ENCODE assay signal across 9 mouse cellular contexts in genomic region chr1:64717504-64717903, GRCm38 (mm10). TPM values are rescaled to one million over a fixed set of nuclear protein-coding genes. Genes with fewer than 3 reads are reported as not detected.
DNase-seq lines count a peak whose midpoint lies in the region; ATAC-seq lines count a peak whose summit lies in the region.
"Had no signal": no experiment of that assay in that cellular context is flagged by ENCODE, and none has a peak within 500 bp of the region (broad histone marks: within the 10 kb centered on the region; RNA-seq: fewer than 3 reads in every experiment).

No protein-coding gene starts in this region.

- no peaks in the 10 kb centered on the region for H3K9me3 ChIP-seq in limb, embryonic 13.5 days
- H3K9me3 ChIP-seq in limb, embryonic 10.5 days (replicated peaks) = no peaks in the 10 kb centered on the region
- no peaks in the 10 kb centered on the region for H3K9me3 ChIP-seq in embryonic facial prominence, embryonic 14.5 days (ENCODE audit: control insufficient read depth, low read length)
- H3K9me3 ChIP-seq in hindbrain, embryonic 13.5 days = no peaks in the 10 kb centered on the region
- H3K9me3 ChIP-seq in midbrain, embryonic 15.5 days = no peaks in the 10 kb centered on the region
- H3K9me3 ChIP-seq: limb, embryonic 15.5 days had no signal

- no peaks in the 10 kb centered on the region for H3K27me3 ChIP-seq in limb, embryonic 13.5 days
- no peaks in the 10 kb centered on the region for H3K27me3 ChIP-seq in limb, embryonic 10.5 days (ENCODE audit: low read depth, poor library complexity, severe bottlenecking)
- H3K27me3 ChIP-seq in embryonic facial prominence, embryonic 14.5 days (replicated peaks; ENCODE audit: control insufficient read depth, insufficient read depth, low read length) = no peaks in the 10 kb centered on the region
- H3K27me3 ChIP-seq in hindbrain, embryonic 13.5 days = no peaks in the 10 kb centered on the region
- H3K27me3 ChIP-seq in midbrain, embryonic 15.5 days (replicated peaks) = no peaks in the 10 kb centered on the region
- H3K27me3 ChIP-seq: limb, embryonic 15.5 days had no signal

- no peak overlapping the region for H3K27ac ChIP-seq in limb, embryonic 13.5 days
- H3K27ac ChIP-seq in limb, embryonic 10.5 days = no peak overlapping the region
- no peak overlapping the region for H3K27ac ChIP-seq in embryonic facial prominence, embryonic 14.5 days (replicated peaks; ENCODE audit: low read depth, low read length)
- no peak overlapping the region for H3K27ac ChIP-seq in hindbrain, embryonic 13.5 days
- no peak overlapping the region for H3K27ac ChIP-seq in midbrain, embryonic 15.5 days
- H3K27ac ChIP-seq: limb, embryonic 15.5 days had no signal

- H3K4me2 ChIP-seq in limb, embryonic 13.5 days (replicated peaks) = no peak overlapping the region
- H3K4me2 ChIP-seq in embryonic facial prominence, embryonic 14.5 days (ENCODE audit: low read depth, low read length) = no peak overlapping the region
- H3K4me2 ChIP-seq in hindbrain, embryonic 13.5 days = no peak overlapping the region
- no peak overlapping the region for H3K4me2 ChIP-seq in midbrain, embryonic 15.5 days
- H3K4me2 ChIP-seq: limb, embryonic 15.5 days had no signal

- no peak for DNase-seq in limb, embryonic 10.5 days (ENCODE audit: low spot score)
- DNase-seq in adipocyte (ENCODE audit: low spot score) = peak; percentile 74
- peak; percentile 70 for DNase-seq in embryonic facial prominence, embryonic 14.5 days (ENCODE audit: low spot score)
- DNase-seq in layer of hippocampus, postnatal 25 days (ENCODE audit: extremely low spot score in 1 of 2, low spot score in 1 of 2) = peak; percentile 34 to 56
- DNase-seq in thymus, postnatal 14 days = peak; percentile 60

- peaks cover 47% of the 10 kb centered on the region for H3K36me3 ChIP-seq in limb, embryonic 13.5 days
- H3K36me3 ChIP-seq in limb, embryonic 10.5 days = peaks cover 75% of the 10 kb centered on the region
- peaks cover 49% of the 10 kb centered on the region for H3K36me3 ChIP-seq in embryonic facial prominence, embryonic 14.5 days (ENCODE audit: control insufficient read depth, insufficient read depth, low read length)
- H3K36me3 ChIP-seq in hindbrain, embryonic 13.5 days = peaks cover 36% of the 10 kb centered on the region
- peaks cover 7% of the 10 kb centered on the region; the same call in 1 of the 2 replicates for H3K36me3 ChIP-seq in midbrain, embryonic 15.5 days (replicated peaks)

- H3K4me3 ChIP-seq in limb, embryonic 13.5 days = no peak overlapping the region
- no peak overlapping the region for H3K4me3 ChIP-seq in limb, embryonic 10.5 days
- H3K4me3 ChIP-seq in embryonic facial prominence, embryonic 14.5 days (ENCODE audit: low read depth, low read length) = no peak overlapping the region
- no peak overlapping the region for H3K4me3 ChIP-seq in hindbrain, embryonic 13.5 days
- no peak overlapping the region for H3K4me3 ChIP-seq in midbrain, embryonic 15.5 days
- H3K4me3 ChIP-seq: limb, embryonic 15.5 days had no signal

- ATAC-seq in limb, embryonic 13.5 days (ENCODE audit: low FRiP score, low read depth) = peak; percentile 48; the same call in 1 of the 2 replicates
- peak; percentile 80 for ATAC-seq in embryonic facial prominence, embryonic 14.5 days (ENCODE audit: low read depth)
- ATAC-seq in hindbrain, embryonic 13.5 days (ENCODE audit: low FRiP score) = 0 out of 2 replicates have a peak, but pooled peaks have one; percentile 71
- peak; percentile 84 for ATAC-seq in midbrain, embryonic 15.5 days (replicated peaks)

- no peaks in the 10 kb centered on the region for H3K4me1 ChIP-seq in limb, embryonic 13.5 days
- H3K4me1 ChIP-seq in limb, embryonic 10.5 days = no peaks in the 10 kb centered on the region
- H3K4me1 ChIP-seq in embryonic facial prominence, embryonic 14.5 days (ENCODE audit: control insufficient read depth, insufficient read depth, low read length) = no peaks in the 10 kb centered on the region
- peaks cover 14% of the 10 kb centered on the region; the same call in 1 of the 2 replicates for H3K4me1 ChIP-seq in hindbrain, embryonic 13.5 days (replicated peaks)
- 0 out of 2 replicates have a peak, but pooled peaks cover 4% of the 10 kb centered on the region for H3K4me1 ChIP-seq in midbrain, embryonic 15.5 days
- H3K4me1 ChIP-seq: limb, embryonic 15.5 days had no signal

- H3K9ac ChIP-seq in limb, embryonic 13.5 days = no peak overlapping the region
- no peak overlapping the region for H3K9ac ChIP-seq in embryonic facial prominence, embryonic 14.5 days (ENCODE audit: low read depth, low read length)
- no peak overlapping the region for H3K9ac ChIP-seq in hindbrain, embryonic 13.5 days
- no peak overlapping the region for H3K9ac ChIP-seq in midbrain, embryonic 15.5 days
- H3K9ac ChIP-seq: limb, embryonic 15.5 days had no signal

RNA-seq across cellular contexts. Expression of gene Fzd5, which starts 20.0 kb away (rescaled TPM):
- polyA plus RNA-seq in limb, embryonic 13.5 days (2015; fragmentation: Nextera tagmentation; extraction: Ambion mirVana) = 1.0 and 1.1 TPM in 2 replicates
- polyA plus RNA-seq in limb, embryonic 10.5 days (2016; fragmentation: Nextera tagmentation; extraction: Ambion mirVana) = 0.28 and 0.29 TPM in 2 replicates
- polyA plus RNA-seq in embryonic facial prominence, embryonic 14.5 days (2014; fragmentation: Nextera tagmentation; extraction: Ambion mirVana) = 2.6 and 2.8 TPM in 2 replicates
- 0.21 and 0.27 TPM in 2 replicates for polyA plus RNA-seq in hindbrain, embryonic 13.5 days (2015; fragmentation: Nextera tagmentation; extraction: Ambion mirVana)
- 1 to 10 TPM in 1 of 2 experiments, under 1 TPM in 1; 0.79 to 1.0 TPM for total RNA-seq in layer of hippocampus, postnatal 25 days (2021)
- polyA plus RNA-seq in midbrain, embryonic 15.5 days (2015; fragmentation: Nextera tagmentation; extraction: Ambion mirVana) = 0.45 and 0.50 TPM in 2 replicates

RNA-seq across cellular contexts. Expression of gene Ccnyl1, which starts 27.2 kb away (rescaled TPM):
- polyA plus RNA-seq in limb, embryonic 13.5 days (2015; fragmentation: Nextera tagmentation; extraction: Ambion mirVana) = 5.0 and 5.8 TPM in 2 replicates
- polyA plus RNA-seq in limb, embryonic 10.5 days (2016; fragmentation: Nextera tagmentation; extraction: Ambion mirVana) = 6.4 TPM in 2 replicates
- 8.3 and 8.4 TPM in 2 replicates for polyA plus RNA-seq in embryonic facial prominence, embryonic 14.5 days (2014; fragmentation: Nextera tagmentation; extraction: Ambion mirVana)
- 5.0 and 5.3 TPM in 2 replicates for polyA plus RNA-seq in hindbrain, embryonic 13.5 days (2015; fragmentation: Nextera tagmentation; extraction: Ambion mirVana)
- 10 to 100 TPM; 14.4 to 19.5 TPM for total RNA-seq in layer of hippocampus, postnatal 25 days (2021)
- 5.6 and 5.8 TPM in 2 replicates for polyA plus RNA-seq in midbrain, embryonic 15.5 days (2015; fragmentation: Nextera tagmentation; extraction: Ambion mirVana)
